Mouse (Mus musculus) lung, postnatal 25 days (tissue): ENCODE results near the gene Vps72.

ENCODE experiments used
- DNase-seq: peaks from one replicate; pipeline ENCODE4 v3.0.0; 2022; ENCODE audit warnings: low spot score

The Vps72 gene

GRCm38 (mm10) chr3:95164840-95165239, 54.0 kb downstream of the Vps72 start:
- no peak for DNase-seq

GRCm38 (mm10) chr3:95169996-95170395, 59.2 kb downstream of the Vps72 start:
- DNase-seq = no peak

GRCm38 (mm10) chr3:95171105-95171504, 60.3 kb downstream of the Vps72 start:
- no peak for DNase-seq
